Mouse (Mus musculus) ES-E14 (cell line): Measurements from ENCODE around the gene Gtf2ird2. TPM values are rescaled to one million over a fixed set of nuclear protein-coding genes. Genes with fewer than 3 reads are reported as not detected.

Experiments used
- DNase-seq: peaks from one replicate; pipeline ENCODE4 v3.0.0-alpha.2; 2013; ENCODE audit warnings: low read depth, low spot score
- H3K27ac ChIP-seq: 2 replicates; pipeline ENCODE4 v1.5.1; 2012; ENCODE audit warnings: low read depth, mild to moderate bottlenecking, low read length, moderate library complexity, mixed read lengths; ENCODE audit not compliant: poor library complexity, insufficient read depth, severe bottlenecking
- H3K36me3 ChIP-seq: 2 replicates; pipeline ENCODE4 v1.6.1; 2012; ENCODE audit warnings: mild to moderate bottlenecking, low read length, moderate library complexity, mixed read lengths; ENCODE audit not compliant: control insufficient read depth, poor library complexity, insufficient read depth, severe bottlenecking
- H3K4me1 ChIP-seq, 2 experiments: fragments of 150-350 bp in 1 of 2; sonication (generic) in 1 of 2; 2 replicates each; pipeline ENCODE4 v1.6.1; 2012; ENCODE audit warnings: low read length in 2 of 2, mild to moderate bottlenecking in 1 of 2, mixed read lengths in 1 of 2; ENCODE audit not compliant: control insufficient read depth in 2 of 2, insufficient read depth in 2 of 2, poor library complexity in 1 of 2
- H3K4me3 ChIP-seq, 2 experiments: fragments of 150-350 bp in 1 of 2; sonication (generic) in 1 of 2; 2 replicates each; pipeline ENCODE4 v1.5.1; 2012; ENCODE audit warnings: low read length in 2 of 2, low read depth in 1 of 2, mild to moderate bottlenecking in 1 of 2, mixed read lengths in 1 of 2; ENCODE audit not compliant: insufficient read depth in 1 of 2, poor library complexity in 1 of 2, severe bottlenecking in 1 of 2
- H3K9ac ChIP-seq: 2 replicates; pipeline ENCODE4 v1.6.1; 2012; ENCODE audit warnings: low read depth, mild to moderate bottlenecking, low read length, mixed read lengths; ENCODE audit not compliant: poor library complexity, insufficient read depth, severe bottlenecking
- H3K9me3 ChIP-seq: fragments of 150-350 bp; sonication (generic); 2 replicates; pipeline ENCODE4 v1.6.1; 2012; ENCODE audit warnings: low read depth, mild to moderate bottlenecking, low read length; ENCODE audit not compliant: control insufficient read depth, insufficient read depth
- CHD2 ChIP-seq: IDR thresholded peaks from 2 replicates; pipeline ENCODE4 v1.6.1; 2014; ENCODE audit warnings: mild to moderate bottlenecking, low read depth, low read length, inconsistent platforms
- HCFC1 ChIP-seq: IDR thresholded peaks from 2 replicates; pipeline ENCODE4 v1.6.1; 2012; ENCODE audit warnings: low read length, inconsistent platforms, borderline replicate concordance; ENCODE audit not compliant: insufficient read depth
- MAFK ChIP-seq: IDR thresholded peaks from 2 replicates; pipeline ENCODE4 v1.6.1; 2014; ENCODE audit warnings: mild to moderate bottlenecking, low read depth, low read length, inconsistent platforms; ENCODE audit not compliant: insufficient read depth
- ZC3H11A ChIP-seq: IDR thresholded peaks from 2 replicates; pipeline ENCODE4 v1.6.1; 2012; ENCODE audit warnings: low read depth, mild to moderate bottlenecking, inconsistent platforms, low read length, borderline replicate concordance
- ZNF384 ChIP-seq: IDR thresholded peaks from 2 replicates; pipeline ENCODE4 v1.6.1; 2012; ENCODE audit warnings: low read depth, low read length, inconsistent platforms
- in situ Hi-C, 2 experiments: fragments of 600-800 bp; cut with MboI; formaldehyde crosslinking; loops; one replicate each; pipeline ENCODE4 v1.15.1; 2025; ENCODE audit warnings: low sequenced_read_pairs in 2 of 2, inconsistent platforms in 1 of 2; ENCODE audit not compliant: unreplicated experiment in 2 of 2
- total RNA-seq: library from RNA; depleted of rRNA; stranded (reverse); fragments of 300-350 nt; gene quantifications from 2 replicates; pipeline ENCODE4 v1.2.3, GENCODE M21; 2012

Gtf2ird2 gene
- total RNA-seq, 1 experiment = 2.3 TPM

- in situ Hi-C loops = loop anchor here in 1 of 2 experiments (10.0 kb wide), 2 partner anchors 162 to 282 kb away; no protein-coding TSS in a partner anchor
- Histone ChIP-seq H3K27ac (peak overlapping the region; percentile 97; the same call in 1 of the 2 replicates), H3K9ac (peak overlapping the region; percentile 97; the same call in 1 of the 2 replicates)
Measured at GRCm38 (mm10) chr5:134182735-134183134, 1.1 kb upstream of the Gtf2ird2 start.

GRCm38 (mm10) chr5:134183162-134183561, 657 bp upstream of the Gtf2ird2 start:
- H3K4me3 ChIP-seq = peak overlapping the region; percentile 79 to 85
- no peaks in the 10 kb centered on the region for H3K9me3 ChIP-seq
- peak overlapping the region; percentile 97; the same call in 1 of the 2 replicates for H3K27ac ChIP-seq
- H3K36me3 ChIP-seq = no peaks in the 10 kb centered on the region
- in situ Hi-C loops = loop anchor here in 1 of 2 experiments (10.0 kb wide), 2 partner anchors 162 to 282 kb away; no protein-coding TSS in a partner anchor
- no peak for DNase-seq
- peaks cover 0 to 16% of the 10 kb centered on the region in 2 experiments; a peak in 3 of 4 replicates for H3K4me1 ChIP-seq
- TF ChIP-seq ZC3H11A (no peak), ZNF384 (no peak), HCFC1 (no peak), CHD2 (no peak), MAFK (no peak)
- H3K9ac ChIP-seq = peak overlapping the region; percentile 97

More at GRCm38 (mm10) chr5:134182735-134183134, 1.1 kb upstream of the Gtf2ird2 start:
- peak overlapping the region; percentile 79 to 85; a peak in 2 of 4 replicates for H3K4me3 ChIP-seq
- no peak for DNase-seq
- H3K9me3 ChIP-seq = no peaks in the 10 kb centered on the region
- H3K4me1 ChIP-seq = peaks cover 4 to 17% of the 10 kb centered on the region in 2 experiments; a peak in 3 of 4 replicates
- no peak for TF ChIP-seq HCFC1
- TF ChIP-seq MAFK = no peak
- no peak for TF ChIP-seq ZNF384
- TF ChIP-seq ZC3H11A = no peak
- H3K36me3 ChIP-seq = no peaks in the 10 kb centered on the region

- Histone ChIP-seq H3K4me3 (no peak overlapping the region), H3K27ac (no peak overlapping the region), H3K4me1 (peaks cover 0 to 7% of the 10 kb centered on the region in 2 experiments; a peak in 2 of 4 replicates), H3K9me3 (no peaks in the 10 kb centered on the region), H3K9ac (no peak overlapping the region), H3K36me3 (no peaks in the 10 kb centered on the region)
- no peak for TF ChIP-seq ZNF384
- TF ChIP-seq HCFC1 = no peak
- no peak for TF ChIP-seq CHD2
- TF ChIP-seq ZC3H11A = no peak
- no peak for TF ChIP-seq MAFK
- DNase-seq = no peak
- in situ Hi-C loops = loop anchor here in 1 of 2 experiments (10.0 kb wide), 2 partner anchors 159 to 279 kb away; no protein-coding TSS in a partner anchor
Measured at GRCm38 (mm10) chr5:134186059-134186458, 2.2 kb downstream of the Gtf2ird2 start.

GRCm38 (mm10) chr5:134186961-134187731, 3.3 kb downstream of the Gtf2ird2 start:
- no peak overlapping the region for H3K27ac ChIP-seq
- in situ Hi-C loops = loop anchor here in 1 of 2 experiments (10.0 kb wide), 2 partner anchors 158 to 278 kb away; no protein-coding TSS in a partner anchor
- no peak overlapping the region for H3K4me3 ChIP-seq
- TF ChIP-seq MAFK (no peak), CHD2 (no peak), ZC3H11A (peak; percentile 94), ZNF384 (no peak), HCFC1 (no peak)
- H3K36me3 ChIP-seq = no peaks in the 10 kb centered on the region
- H3K4me1 ChIP-seq = peaks cover 0 to 5% of the 10 kb centered on the region in 2 experiments; a peak in 2 of 4 replicates
- H3K9me3 ChIP-seq = no peaks in the 10 kb centered on the region
- peak; percentile 79 for DNase-seq
- H3K9ac ChIP-seq = no peak overlapping the region
